Mouse (Mus musculus): Measurements from ENCODE around the gene Rps16. TPM values are rescaled to one million over a fixed set of nuclear protein-coding genes. Genes with fewer than 3 reads are reported as not detected.
A peak's percentile ranks its signal among the peaks of the same experiment; 100 is the strongest.

Rps16 gene
- total RNA-seq (2014; fragmentation: Nextera tagmentation) (4,181 and 4,473 TPM in 2 replicates), total RNA-seq (2017) (929 and 980 TPM in 2 replicates)

DNA sequence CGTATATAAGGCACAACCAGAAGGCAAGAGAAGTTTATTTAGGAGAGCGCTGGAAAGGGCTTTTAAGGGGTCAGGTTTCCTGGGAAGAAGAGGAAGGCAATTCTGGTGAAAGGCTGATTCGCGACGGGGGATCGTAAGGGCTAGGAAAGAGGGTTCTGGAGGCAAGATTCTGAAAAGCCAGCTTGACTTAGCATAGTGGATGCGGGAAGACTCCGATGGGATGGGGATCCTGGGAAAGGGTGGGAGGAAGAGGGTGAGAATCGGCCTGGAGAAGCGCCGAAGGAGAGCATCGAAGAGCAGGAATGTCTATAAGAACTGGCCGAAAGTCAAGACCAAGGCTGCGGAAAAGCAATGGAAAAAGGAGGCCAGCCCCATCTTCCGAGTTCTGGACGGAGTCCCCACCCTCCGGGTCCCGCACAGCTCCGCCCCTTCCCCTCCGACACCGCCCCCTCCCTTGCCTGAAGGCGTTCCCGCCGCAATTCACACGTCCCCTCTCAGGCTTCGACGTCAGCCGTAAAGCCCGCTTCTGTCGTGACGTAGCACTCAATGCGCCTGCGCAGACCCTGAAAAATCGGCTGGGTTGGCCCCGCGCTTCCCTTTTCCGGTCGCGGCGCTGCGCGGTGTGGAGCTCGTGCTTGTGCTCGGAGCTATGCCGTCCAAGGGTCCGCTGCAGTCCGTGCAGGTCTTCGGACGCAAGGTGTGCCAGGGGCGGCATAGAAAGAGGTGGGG lies at the start of gene Rps16:
Gene Rps16, plus strand, starts transcription at position 498 of the 729 bp plus-strand sequence.
- ATAC-seq (replicated peaks; ENCODE audit: poor library complexity, severe bottlenecking), result peak; percentile 94

GRCm38 (mm10) chr7:28301616-28302433 lies 48.6 kb upstream of the Rps16 start, which contains the start of gene Dll3:
Gene Dll3 (minus strand): TSS chr7:28302238.
- peak; percentile 68 for ATAC-seq (replicated peaks; ENCODE audit: poor library complexity, severe bottlenecking)

DNA sequence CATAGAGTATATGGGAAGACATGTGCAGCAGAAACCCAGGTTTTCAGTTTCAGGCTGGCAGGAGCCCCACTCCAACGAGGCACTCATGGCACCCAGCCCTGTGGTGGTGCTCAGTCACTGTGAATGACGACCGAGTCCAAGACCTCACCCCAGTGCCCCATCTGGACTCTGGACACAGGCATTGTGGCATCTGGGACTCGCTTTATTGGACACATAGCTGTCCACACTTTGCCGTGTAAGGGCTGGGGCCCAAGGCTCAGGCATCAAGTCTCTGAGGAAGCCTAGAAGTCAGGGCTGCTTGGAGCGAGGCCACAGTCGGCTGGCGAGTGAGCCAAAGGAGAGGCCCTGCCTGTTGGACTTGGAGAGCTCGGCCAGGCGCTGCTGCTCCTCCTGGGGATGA lies 44.8 kb upstream of the Rps16 start:
- ATAC-seq (replicated peaks; ENCODE audit: poor library complexity, severe bottlenecking), result no peak

- ATAC-seq (replicated peaks; ENCODE audit: poor library complexity, severe bottlenecking), result no peak
These were observed 44.2 kb upstream of the Rps16 start for GRCm38 (mm10) chr7:28306216-28306615.

- ATAC-seq (replicated peaks; ENCODE audit: poor library complexity, severe bottlenecking), result no peak
These were observed 40.7 kb upstream of the Rps16 start for GRCm38 (mm10) chr7:28309737-28310136.

DNA sequence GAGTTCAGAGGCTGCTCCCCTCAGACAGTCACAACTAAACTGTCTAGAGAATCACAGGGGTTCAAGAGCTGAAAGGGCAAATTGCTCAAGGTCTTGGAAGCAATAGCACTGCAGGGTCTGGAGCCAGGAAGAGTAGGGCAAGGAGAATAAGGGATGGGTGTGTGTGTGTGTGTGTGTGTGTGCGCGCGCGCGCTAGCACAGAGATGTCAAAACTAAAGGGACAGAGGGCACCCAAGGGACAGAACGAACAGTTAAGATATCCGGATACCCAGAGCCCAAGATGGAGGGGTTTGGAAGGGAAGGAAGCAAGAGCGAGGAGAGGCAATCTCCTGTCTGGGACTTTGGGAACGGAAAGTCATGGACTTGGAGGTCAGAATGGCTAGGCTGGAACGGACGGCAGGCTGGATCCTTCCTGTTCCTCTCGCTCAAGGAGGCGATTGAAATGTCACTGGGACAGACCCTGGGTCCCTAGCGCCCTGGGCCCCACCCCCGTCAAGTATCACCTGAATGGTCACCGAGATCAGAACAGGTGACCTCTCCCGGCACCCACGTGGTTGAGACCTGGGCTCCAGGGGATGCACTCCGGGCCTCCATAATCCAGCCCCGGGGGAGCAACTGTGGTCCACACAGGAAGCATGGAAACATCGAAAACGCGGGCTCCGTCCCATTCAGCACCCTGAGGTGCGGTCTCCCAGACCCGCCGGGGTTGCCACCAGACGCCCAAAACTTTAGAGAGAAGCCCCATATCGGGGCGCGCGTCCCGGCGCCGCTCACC lies 39.1 kb upstream of the Rps16 start:
- ATAC-seq (replicated peaks; ENCODE audit: poor library complexity, severe bottlenecking), result peak; percentile 10

GRCm38 (mm10) chr7:28311926-28312543 lies 38.4 kb upstream of the Rps16 start, which contains the start of gene Timm50:
Gene Timm50 (minus strand): TSS chr7:28312072.
- ATAC-seq (replicated peaks; ENCODE audit: poor library complexity, severe bottlenecking), result peak; percentile 98

DNA sequence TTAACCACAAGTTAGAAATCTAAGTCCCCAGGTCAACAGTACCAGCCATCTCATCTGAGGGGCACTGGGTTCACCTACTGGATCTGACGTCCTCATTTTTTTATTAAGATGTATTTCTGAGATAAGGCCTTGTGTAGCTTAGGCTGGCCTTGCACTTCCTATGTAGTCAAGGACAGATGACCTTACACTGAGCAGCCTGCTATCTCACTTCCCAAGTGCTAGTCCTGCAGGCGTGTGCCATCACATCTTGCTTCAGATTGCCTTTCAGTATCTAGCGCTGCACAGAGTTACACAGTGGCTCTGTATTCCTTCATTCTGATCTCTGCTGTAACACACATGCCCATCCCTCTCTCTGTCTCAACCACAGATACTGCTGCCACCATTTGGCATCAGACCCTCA lies 32.4 kb upstream of the Rps16 start:
- ATAC-seq (replicated peaks; ENCODE audit: poor library complexity, severe bottlenecking), result no peak

DNA sequence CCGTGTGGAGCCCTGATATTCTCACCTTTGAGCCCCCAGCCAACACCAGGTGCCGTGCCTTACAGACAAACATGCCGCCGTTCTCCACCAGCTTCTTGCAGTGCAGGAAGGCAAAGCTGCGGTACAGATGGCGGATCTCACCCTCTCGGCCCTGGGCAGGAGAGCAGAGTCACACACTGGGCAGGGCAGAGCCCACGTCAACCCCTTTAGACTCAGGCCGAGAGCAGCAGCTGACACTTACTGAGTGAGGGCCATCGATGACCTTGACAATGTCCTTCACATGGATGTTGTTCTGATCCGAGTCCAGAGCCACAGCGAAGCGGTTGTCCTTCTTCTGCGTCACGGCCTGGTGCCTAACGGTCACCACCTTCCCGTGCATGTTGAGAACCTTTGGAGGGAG lies 31.7 kb upstream of the Rps16 start:
- no peak for ATAC-seq (replicated peaks; ENCODE audit: poor library complexity, severe bottlenecking)

DNA sequence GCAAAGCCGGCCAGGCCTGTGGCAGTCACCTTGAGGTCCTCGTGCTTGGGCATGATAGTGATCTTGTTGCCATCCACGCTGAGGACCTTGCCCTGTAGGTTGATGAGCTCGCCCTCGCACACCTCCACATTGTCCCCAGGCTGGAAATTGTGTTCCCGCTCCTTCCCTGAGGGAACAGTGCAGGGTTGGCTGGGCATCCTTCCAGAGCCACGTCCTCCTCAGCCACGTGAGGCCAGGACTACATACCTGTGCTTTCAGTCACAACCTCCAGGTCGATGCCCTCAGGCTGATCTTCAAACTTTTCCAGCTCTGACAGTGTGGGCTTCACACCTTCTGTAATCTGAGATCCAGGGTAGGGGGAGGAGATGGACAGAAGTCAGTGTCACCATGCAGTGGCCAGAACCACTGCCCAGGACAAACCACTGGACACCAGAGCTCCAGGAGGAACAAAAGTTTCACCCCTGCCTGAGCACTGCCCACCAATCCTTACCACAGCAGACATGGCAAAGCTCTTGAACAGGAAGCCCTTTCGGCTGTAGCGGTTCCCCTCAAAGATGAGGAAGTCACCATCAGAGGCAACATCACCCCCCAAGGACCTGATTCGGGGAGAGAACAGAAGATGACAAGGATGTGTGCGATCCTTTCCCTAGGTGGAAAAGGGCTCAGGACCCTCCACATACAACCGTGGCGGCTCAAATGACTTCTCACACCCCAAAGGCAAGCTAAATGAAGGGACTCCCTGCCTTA lies 28.3 kb upstream of the Rps16 start:
- peak; percentile 85 for ATAC-seq (replicated peaks; ENCODE audit: poor library complexity, severe bottlenecking)

DNA sequence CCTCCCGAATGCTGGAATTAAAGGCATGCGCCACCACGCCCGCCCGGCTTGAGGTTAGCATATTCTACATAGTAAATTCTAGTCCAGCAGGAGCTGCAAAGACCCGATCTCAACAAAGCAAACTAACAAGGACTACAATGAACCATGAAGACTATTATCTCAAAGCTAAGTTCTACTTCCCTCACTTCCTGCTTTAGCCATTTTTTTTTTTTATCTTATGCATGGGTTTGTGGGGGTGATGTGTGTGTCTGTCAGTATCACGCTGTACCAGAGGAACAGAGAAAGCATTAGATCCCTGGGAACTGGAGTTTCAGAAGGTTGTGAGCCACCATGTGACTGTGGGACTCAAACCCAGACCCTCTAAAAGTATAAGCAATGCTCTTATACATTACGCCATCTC lies 25.2 kb upstream of the Rps16 start:
- ATAC-seq (replicated peaks; ENCODE audit: poor library complexity, severe bottlenecking), result no peak

GRCm38 (mm10) chr7:28326457-28326856 lies 24.0 kb upstream of the Rps16 start:
- ATAC-seq (replicated peaks; ENCODE audit: poor library complexity, severe bottlenecking), result no peak

GRCm38 (mm10) chr7:28328260-28328659 lies 22.2 kb upstream of the Rps16 start:
- ATAC-seq (replicated peaks; ENCODE audit: poor library complexity, severe bottlenecking), result no peak

DNA sequence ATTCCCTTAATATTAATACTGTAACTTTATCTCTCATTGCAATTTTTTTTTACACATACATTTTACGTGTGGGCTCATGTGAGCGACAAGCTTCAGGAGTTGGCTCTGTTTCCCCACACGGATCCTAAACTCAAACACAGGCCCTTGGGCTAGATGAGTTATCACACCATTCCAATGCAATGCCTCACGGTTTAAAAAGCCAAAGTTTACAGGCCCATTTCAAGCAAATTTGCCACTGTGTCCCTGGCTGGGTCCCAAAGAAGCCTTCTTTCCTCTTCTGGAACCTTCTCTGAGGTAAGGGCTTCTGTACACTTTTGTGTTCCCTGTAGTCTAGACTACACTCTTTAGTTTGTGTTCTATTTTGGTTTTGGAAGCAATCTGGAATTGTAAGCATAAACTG lies 15.9 kb upstream of the Rps16 start:
- ATAC-seq (replicated peaks; ENCODE audit: poor library complexity, severe bottlenecking), result no peak

DNA sequence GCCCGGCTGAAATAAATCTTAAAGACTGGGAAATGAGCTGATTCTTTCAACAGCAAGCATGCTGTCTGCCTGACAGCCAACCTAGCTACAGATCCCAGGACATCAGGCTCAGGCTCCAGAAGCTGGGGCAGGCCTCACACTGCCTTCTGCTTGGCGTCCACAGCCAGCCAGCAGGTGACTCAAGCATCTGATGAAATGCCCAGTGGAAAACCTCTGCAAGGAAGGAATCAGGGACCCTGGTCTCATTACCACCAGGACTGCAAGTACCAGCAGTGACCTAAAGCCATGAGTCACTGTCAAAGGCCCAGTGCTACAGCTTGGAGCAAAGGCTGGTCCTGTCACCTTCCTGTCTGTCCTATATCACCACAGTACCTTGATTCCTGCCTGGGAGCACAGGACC lies 15.0 kb upstream of the Rps16 start:
- no peak for ATAC-seq (replicated peaks; ENCODE audit: poor library complexity, severe bottlenecking)

- ATAC-seq (replicated peaks; ENCODE audit: poor library complexity, severe bottlenecking), result peak; percentile 94
These were observed 12.1 kb upstream of the Rps16 start, which contains the start of gene Supt5 for GRCm38 (mm10) chr7:28338108-28338998. Gene Supt5 (minus strand): TSS chr7:28338746.

DNA sequence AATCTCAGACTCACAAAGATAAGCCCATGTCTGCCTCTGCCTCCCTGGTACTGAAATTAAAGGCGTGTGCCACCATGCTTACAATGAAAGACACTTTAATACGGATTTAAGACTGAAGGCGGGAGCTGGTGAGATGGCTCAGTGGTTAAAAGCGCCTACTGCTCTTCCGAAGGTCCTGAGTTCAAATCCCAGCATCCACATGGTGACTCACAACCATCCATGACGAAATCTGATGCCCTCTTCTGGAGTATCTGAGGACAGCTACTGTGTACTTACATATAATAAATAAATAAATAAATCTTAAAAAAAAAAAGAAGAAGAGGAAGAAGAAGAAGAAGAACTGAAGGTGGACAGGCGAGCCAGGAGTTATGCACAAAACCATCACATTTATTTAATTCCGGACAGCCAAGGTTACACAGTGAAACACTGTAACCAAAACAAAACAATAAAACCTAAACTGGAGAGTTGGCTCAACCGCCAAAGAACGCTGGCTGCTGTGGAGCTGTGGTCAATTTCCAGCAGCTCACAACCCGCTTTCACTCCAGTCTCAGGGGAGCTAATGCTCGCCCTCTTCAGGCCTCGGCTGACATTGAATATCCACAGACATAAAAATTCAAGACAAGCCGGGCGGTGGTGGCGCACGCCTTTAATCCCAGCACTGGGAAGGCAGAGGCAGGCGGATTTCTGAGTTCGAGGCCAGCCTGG lies 11.1 kb upstream of the Rps16 start:
- ATAC-seq (replicated peaks; ENCODE audit: poor library complexity, severe bottlenecking), result peak; percentile 62

DNA sequence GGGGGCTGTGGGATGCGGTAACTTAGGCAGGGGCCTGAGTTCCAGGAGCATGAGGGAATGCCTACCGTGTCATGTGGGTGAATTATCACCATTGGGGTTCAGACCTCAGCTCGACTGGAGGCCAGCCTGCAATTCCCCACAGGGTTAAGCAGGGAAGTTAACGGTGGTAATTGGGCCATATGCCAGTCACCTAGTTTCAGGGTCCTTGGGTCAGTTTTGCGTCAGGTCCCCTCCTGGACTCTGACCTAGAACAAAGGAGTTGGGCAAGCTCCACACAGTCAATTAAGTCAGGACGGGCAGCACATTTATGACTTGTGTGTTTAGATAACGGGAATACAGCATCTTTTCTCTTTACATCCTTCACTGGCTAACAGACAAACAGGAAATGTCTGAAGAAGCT lies 9.1 kb upstream of the Rps16 start:
- ATAC-seq (replicated peaks; ENCODE audit: poor library complexity, severe bottlenecking), result no peak
